Mouse (Mus musculus) megakaryocyte, embryonic 14.5 days (primary cell): ENCODE data around the gene Fam50a. TPM values are rescaled to one million over a fixed set of nuclear protein-coding genes. Genes with fewer than 3 reads are reported as not detected.

Experiments
- H3K27me3 ChIP-seq: replicated peaks from 2 replicates; pipeline ENCODE3; 2012; ENCODE audit warnings: inconsistent platforms
- H3K36me3 ChIP-seq: replicated peaks from 2 replicates; pipeline ENCODE3; 2012; ENCODE audit warnings: low read length, inconsistent platforms, mixed read lengths
- H3K4me1 ChIP-seq: 2 replicates; pipeline ENCODE4 v1.6.1; 2012; ENCODE audit warnings: inconsistent platforms
- H3K4me3 ChIP-seq: replicated peaks from 2 replicates; pipeline ENCODE3; 2012; ENCODE audit warnings: moderate library complexity, mild to moderate bottlenecking, inconsistent platforms
- H3K9me3 ChIP-seq: 2 replicates; pipeline ENCODE4 v1.6.1; 2012; ENCODE audit warnings: inconsistent platforms
- FLI1 ChIP-seq: IDR thresholded peaks from 2 replicates; pipeline ENCODE4 v1.6.1; 2012; ENCODE audit warnings: low read length, inconsistent platforms, mixed read lengths
- GATA1 ChIP-seq: IDR thresholded peaks from 3 replicates; pipeline ENCODE4 v1.6.1; 2012; ENCODE audit warnings: mixed read lengths, low read length, inconsistent platforms, borderline replicate concordance
- polyA plus RNA-seq: library from polyadenylated mRNA; stranded (reverse); fragments of >175 nt; gene quantifications from 2 replicates; pipeline ENCODE4 v1.2.3, GENCODE M21; 2012; ENCODE audit warnings: low replicate concordance; ENCODE audit not compliant: insufficient read depth

The Fam50a gene
- 3.0 and 35.7 TPM in 2 replicates for polyA plus RNA-seq

- peaks cover 12% of the 10 kb centered on the region for H3K27me3 ChIP-seq
- no peak for TF ChIP-seq GATA1
- TF ChIP-seq FLI1 = no peak
- peaks cover 30% of the 10 kb centered on the region for H3K4me1 ChIP-seq
- peaks cover 70% of the 10 kb centered on the region for H3K36me3 ChIP-seq
- peak within 1 kb of the TSS; percentile 96 for H3K4me3 ChIP-seq
- 0 out of 2 replicates have a peak, but pooled peaks cover 4% of the 10 kb centered on the region for H3K9me3 ChIP-seq
Observed at GRCm38 (mm10) chrX:74312540-74313464, at the start of gene Fam50a. Gene Fam50a, plus strand, starts transcription at chrX:74313033.

- Histone ChIP-seq H3K9me3 (peaks cover 5% of the 10 kb centered on the region; the same call in 1 of the 2 replicates), H3K4me1 (peaks cover 20% of the 10 kb centered on the region), H3K27me3 (peaks cover 14% of the 10 kb centered on the region), H3K36me3 (peaks cover 22% of the 10 kb centered on the region), H3K4me3 (peak overlapping the region; percentile 91)
- TF ChIP-seq GATA1 (no peak), FLI1 (no peak)
Observed at GRCm38 (mm10) chrX:74269736-74270061, 43.1 kb upstream of the Fam50a start.

GRCm38 (mm10) chrX:74270062-74270901 lies 42.6 kb upstream of the Fam50a start, which contains the start of gene Rpl10:
Gene Rpl10, plus strand, starts transcription at chrX:74270812.
- Histone ChIP-seq H3K27me3 (peaks cover 9% of the 10 kb centered on the region), H3K4me3 (peak within 1 kb of the TSS; percentile 91), H3K36me3 (peaks cover 22% of the 10 kb centered on the region), H3K4me1 (peaks cover 20% of the 10 kb centered on the region), H3K9me3 (peaks cover 5% of the 10 kb centered on the region; the same call in 1 of the 2 replicates)
- TF ChIP-seq FLI1 (no peak), GATA1 (peak; percentile 88)

GRCm38 (mm10) chrX:74270902-74271551 lies 41.8 kb upstream of the Fam50a start:
- peaks cover 5% of the 10 kb centered on the region; the same call in 1 of the 2 replicates for H3K9me3 ChIP-seq
- peaks cover 8% of the 10 kb centered on the region for H3K27me3 ChIP-seq
- H3K4me1 ChIP-seq = peaks cover 20% of the 10 kb centered on the region
- peak overlapping the region; percentile 91 for H3K4me3 ChIP-seq
- TF ChIP-seq FLI1 = no peak
- no peak for TF ChIP-seq GATA1
- H3K36me3 ChIP-seq = peaks cover 25% of the 10 kb centered on the region

- H3K36me3 ChIP-seq = peaks cover 40% of the 10 kb centered on the region
- no peak for TF ChIP-seq GATA1
- TF ChIP-seq FLI1 = no peak
- H3K27me3 ChIP-seq = peaks cover 12% of the 10 kb centered on the region
- H3K9me3 ChIP-seq = peaks cover 5% of the 10 kb centered on the region; the same call in 1 of the 2 replicates
- peaks cover 26% of the 10 kb centered on the region for H3K4me1 ChIP-seq
- H3K4me3 ChIP-seq = no peak overlapping the region
Observed at GRCm38 (mm10) chrX:74273422-74274322, 39.2 kb upstream of the Fam50a start.

GRCm38 (mm10) chrX:74277916-74278315 lies 34.9 kb upstream of the Fam50a start:
- H3K27me3 ChIP-seq = peaks cover 25% of the 10 kb centered on the region
- TF ChIP-seq GATA1 = no peak
- no peak for TF ChIP-seq FLI1

GRCm38 (mm10) chrX:74281041-74281731 lies 31.6 kb upstream of the Fam50a start:
- TF ChIP-seq FLI1 = no peak
- H3K9me3 ChIP-seq = no peaks in the 10 kb centered on the region
- H3K4me1 ChIP-seq = peaks cover 24% of the 10 kb centered on the region
- H3K4me3 ChIP-seq = peak overlapping the region; percentile 95
- H3K36me3 ChIP-seq = peaks cover 36% of the 10 kb centered on the region
- H3K27me3 ChIP-seq = peaks cover 21% of the 10 kb centered on the region

More at GRCm38 (mm10) chrX:74277916-74278315, 34.9 kb upstream of the Fam50a start:
- peaks cover 31% of the 10 kb centered on the region for H3K36me3 ChIP-seq
- no peaks in the 10 kb centered on the region for H3K9me3 ChIP-seq
- peaks cover 22% of the 10 kb centered on the region for H3K4me1 ChIP-seq
- H3K4me3 ChIP-seq = no peak overlapping the region

- TF ChIP-seq FLI1 (no peak), GATA1 (no peak)
- Histone ChIP-seq H3K27me3 (peaks cover 20% of the 10 kb centered on the region), H3K9me3 (no peaks in the 10 kb centered on the region), H3K4me3 (peak within 1 kb of the TSS; percentile 95), H3K36me3 (peaks cover 32% of the 10 kb centered on the region), H3K4me1 (peaks cover 23% of the 10 kb centered on the region)
Observed at GRCm38 (mm10) chrX:74281732-74282394, 31.0 kb upstream of the Fam50a start, which contains the start of the genes Taz and Dnase1l1. Gene Taz, plus strand, starts transcription at chrX:74281912. Gene Dnase1l1, minus strand, starts transcription at chrX:74282337.
